Mouse (Mus musculus): ENCODE results near the gene Glis1.

The Glis1 gene

DNA sequence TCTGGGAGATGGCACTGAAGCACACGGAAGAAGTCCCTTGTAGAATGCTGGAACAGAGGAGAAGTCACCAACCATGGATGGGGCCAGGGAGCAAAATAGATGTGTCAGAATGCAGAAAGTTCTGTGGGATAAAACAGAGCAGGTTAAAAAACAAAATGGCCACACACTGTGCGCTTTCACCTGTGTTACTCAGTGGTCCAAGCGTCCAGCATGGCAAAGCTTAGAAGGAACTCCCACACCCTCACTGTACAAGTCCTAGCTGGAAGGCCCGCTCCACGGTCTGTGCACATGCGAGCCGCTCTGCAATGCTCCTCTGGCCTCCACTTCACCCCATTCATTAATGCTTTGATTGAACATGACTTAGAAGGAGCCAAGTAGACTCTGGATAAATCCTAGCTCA lies 81.2 kb downstream of the Glis1 start:
- in situ Hi-C loops (cut with MboI, MseI), result no loop called here

- in situ Hi-C loops (cut with MboI, MseI), result no loop called here
These were observed 84.4 kb downstream of the Glis1 start for GRCm38 (mm10) chr4:107518766-107519165.

DNA sequence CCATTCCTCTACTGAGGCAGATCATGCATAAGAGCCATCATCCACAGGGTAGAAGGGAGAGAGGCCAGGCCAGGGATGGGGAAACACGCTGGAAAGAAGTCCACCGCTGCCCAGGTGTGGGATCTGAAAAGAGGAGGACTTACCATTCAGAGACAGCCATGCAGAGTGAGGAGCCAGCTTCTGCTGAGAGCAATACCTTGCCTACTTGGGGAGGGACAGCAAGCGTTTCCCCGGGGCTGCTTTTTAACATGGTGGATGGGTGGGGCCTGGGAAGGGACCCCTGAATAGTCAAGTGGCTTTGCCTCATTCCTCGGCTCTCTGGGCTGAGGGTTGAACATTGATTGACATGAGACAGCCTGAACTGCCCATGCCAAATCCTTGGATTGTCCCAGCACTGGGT lies 85.7 kb downstream of the Glis1 start:
- in situ Hi-C loops (cut with MboI, MseI), result no loop called here

DNA sequence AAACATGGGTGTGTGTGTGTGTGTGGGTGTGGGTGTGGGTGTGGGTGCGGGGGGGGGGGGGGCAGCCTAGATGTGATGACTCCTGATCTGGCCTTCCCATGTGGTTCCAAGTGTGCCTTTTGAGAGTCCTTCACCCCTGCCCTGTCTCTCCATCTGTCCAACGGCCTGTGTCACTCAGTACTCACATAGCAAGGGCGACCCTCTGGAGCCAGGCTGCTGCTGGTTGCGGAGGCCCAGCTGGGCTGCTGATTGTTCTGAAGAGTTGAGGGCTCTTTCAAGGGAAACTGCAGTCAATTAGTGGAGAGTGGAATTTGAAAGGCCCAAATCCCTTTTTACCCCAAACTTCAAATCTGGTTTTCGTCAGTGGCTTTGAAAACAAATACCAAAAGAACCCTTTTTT lies 86.4 kb downstream of the Glis1 start:
- in situ Hi-C loops (cut with MboI, MseI), result no loop called here

DNA sequence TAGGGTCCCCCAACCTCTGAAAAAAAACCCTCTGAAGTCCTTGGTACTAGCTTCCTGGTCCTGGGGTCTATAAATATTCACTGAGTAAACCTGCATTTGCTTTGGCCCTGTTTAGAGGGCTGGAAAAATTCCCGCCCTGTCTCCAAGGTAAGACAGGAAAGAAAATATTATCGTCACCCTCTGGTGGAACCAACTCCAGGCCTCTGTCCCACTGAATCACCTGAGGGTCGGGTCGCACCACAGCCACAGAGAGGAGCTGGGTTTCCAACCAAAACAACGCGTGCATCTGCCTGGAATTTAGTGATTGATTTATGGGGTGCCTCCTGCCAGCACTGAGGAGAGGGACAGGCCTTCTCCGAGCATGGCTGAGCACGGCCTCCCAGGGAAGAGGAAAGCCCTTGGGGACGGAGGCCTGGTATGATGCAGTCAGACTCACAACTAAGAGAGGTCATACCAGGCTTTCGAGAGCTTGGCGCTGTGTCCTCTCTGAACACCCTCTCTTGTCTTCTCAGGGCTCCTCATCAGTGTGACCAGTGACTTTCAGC lies 89.3 kb downstream of the Glis1 start:
- in situ Hi-C loops (cut with MboI, MseI), result no loop called here

DNA sequence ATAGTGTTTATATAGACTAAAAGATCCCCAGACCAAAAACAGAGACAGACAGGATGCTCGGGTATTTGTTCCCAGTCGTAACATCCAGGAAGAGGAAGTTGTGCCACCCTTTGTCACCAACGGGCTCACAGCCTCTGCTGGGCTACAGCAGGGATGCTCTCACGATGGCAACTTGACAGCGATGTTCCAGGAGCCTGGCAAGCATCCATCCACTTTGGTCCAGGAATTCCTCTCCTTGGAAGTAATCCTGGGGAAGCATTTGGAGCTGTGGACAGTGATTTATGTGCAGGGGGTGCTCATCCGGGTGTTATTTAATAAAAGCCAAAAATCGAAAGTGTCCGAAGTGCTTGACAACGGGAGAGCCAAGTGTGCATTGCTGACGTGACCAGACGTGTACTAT lies 100.7 kb downstream of the Glis1 start:
- in situ Hi-C loops (cut with MboI, MseI), result no loop called here

- in situ Hi-C loops (cut with MboI, MseI), result no loop called here
These were observed 103.7 kb downstream of the Glis1 start for GRCm38 (mm10) chr4:107538116-107538515.

- in situ Hi-C loops (cut with MboI, MseI), result no loop called here
These were observed 104.2 kb downstream of the Glis1 start for GRCm38 (mm10) chr4:107538561-107538960.

DNA sequence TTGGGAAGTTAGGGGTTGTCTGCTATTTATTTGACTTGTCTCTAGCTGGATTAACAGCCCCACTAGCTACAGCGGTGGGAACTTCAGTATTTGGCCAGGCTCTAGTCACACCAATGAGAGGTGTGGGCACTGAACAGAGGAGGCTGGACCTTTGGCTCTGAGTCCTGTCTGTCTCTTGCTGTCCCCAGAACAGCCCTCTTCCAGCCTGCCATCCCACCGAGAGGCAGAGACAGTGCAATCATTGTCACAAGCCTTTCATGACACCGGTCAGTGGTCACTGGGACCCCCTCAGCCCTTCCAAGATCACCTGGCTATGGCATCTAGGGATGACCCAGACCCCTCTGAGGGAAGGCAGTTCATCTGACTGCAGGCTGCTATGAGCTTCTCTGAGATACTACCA lies 104.6 kb downstream of the Glis1 start:
- in situ Hi-C loops (cut with MboI, MseI), result no loop called here

GRCm38 (mm10) chr4:107541821-107542220 lies 107.4 kb downstream of the Glis1 start:
- in situ Hi-C loops (cut with MboI, MseI), result no loop called here

DNA sequence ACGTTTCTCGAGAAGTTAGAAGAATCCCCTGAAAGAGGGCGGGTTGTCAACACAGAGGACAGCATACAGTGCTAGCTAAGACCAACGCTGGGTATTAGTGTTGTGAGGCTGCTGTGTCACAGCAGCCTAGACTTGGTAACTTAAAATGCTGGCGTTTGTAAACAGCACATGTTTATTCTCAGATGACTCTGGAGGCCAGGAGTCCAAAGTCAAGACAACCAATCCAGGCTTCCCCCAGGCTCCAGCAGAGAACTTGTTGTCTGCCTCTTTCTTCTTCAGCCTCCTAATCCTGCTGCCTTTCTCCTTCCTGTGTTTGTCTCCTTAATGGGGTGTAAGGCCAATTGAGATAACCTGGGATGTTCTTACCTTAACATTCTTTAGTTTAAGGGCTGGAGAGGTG lies 110.5 kb downstream of the Glis1 start:
- in situ Hi-C loops (cut with MboI, MseI), result no loop called here

GRCm38 (mm10) chr4:107545726-107546125 lies 111.3 kb downstream of the Glis1 start:
- in situ Hi-C loops (cut with MboI, MseI), result no loop called here

DNA sequence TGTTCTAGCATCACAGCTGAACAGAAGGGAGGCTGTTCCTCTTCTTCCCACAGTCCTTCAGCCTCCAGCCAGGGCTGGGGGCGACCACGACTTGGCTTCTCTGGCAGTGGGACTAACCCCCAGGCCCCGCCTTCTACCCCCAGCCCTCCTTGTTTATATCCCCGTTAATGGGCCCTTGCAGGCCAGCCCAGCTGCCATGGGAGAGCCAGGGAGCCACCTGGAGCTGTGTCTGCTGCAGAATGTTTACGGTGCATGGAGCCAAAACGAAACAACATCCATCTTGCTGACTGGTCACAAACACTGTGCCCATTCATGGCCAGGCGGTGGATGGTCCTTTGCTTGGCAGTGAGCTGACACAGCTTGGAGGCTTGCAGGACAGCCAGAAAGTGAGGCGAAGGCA lies 112.1 kb downstream of the Glis1 start:
- in situ Hi-C loops (cut with MboI, MseI), result no loop called here

GRCm38 (mm10) chr4:107550096-107550495 lies 115.7 kb downstream of the Glis1 start:
- in situ Hi-C loops (cut with MboI, MseI), result no loop called here

GRCm38 (mm10) chr4:107550546-107550945 lies 116.2 kb downstream of the Glis1 start:
- in situ Hi-C loops (cut with MboI, MseI), result no loop called here

DNA sequence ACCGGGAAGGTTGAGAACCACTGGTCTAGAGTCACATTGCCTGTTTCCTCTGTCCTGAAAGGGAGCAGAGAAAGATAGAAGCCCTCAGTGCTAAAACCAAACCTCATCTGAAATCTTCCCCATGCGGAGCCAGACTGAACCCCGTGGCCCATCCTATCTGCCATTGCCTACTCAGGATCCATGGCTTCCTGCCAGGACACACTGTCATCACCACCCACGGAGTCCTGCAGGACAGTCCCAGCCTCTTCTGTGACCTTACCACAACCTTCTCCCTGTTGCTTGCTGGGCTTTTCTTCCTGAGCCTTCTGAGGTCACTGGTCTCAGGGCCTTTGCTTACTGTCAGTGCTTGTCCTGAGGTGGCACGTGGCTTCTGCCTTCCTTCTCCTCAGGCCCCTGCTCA lies 118.3 kb downstream of the Glis1 start:
- in situ Hi-C loops (cut with MboI, MseI), result no loop called here

GRCm38 (mm10) chr4:107553774-107554173 lies 119.4 kb downstream of the Glis1 start:
- in situ Hi-C loops (cut with MboI, MseI), result no loop called here

DNA sequence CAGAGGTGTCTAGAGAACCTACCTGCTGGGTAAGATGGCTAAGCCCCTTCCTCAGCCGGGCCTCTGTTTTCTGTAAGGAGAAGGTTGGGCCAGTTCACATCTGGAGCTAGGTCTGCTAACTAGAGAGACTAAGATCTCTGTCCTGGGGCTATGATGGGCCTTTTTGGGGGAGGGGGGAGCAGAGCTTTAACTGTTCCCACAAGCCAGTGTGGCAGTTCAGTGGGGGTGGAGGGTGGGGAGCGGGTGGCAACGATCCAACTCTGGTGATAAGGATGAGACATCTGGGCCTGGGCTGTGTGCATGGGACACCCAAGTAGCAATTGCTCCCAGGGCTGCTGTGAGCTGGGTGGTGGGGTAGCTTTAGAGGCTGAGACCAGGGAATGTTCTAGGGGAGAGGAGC lies 124.4 kb downstream of the Glis1 start:
- in situ Hi-C loops (cut with MboI, MseI), result no loop called here

DNA sequence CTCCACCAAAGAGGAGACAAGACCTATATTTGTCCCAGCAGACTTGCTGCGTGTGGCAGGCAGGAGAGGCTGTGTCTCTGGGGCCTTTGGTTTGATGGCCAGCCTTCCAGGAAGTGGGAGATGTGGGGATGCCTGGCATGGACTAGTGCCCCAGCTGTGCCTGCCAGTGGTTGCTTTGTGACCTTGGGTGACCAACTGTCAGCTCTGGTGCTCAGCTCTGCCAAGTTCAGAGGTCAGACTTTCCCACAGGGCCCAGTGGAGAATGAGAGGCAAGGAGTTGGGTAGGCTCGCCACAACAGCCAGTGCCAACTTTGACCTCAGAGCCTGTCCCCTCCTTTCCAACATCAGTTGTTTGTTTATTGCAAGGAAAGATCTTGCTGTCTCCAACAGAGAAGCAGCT lies 126.7 kb downstream of the Glis1 start:
- in situ Hi-C loops (cut with MboI, MseI), result no loop called here

- in situ Hi-C loops (cut with MboI, MseI), result no loop called here
These were observed 133.8 kb downstream of the Glis1 start for GRCm38 (mm10) chr4:107568159-107568558.

- in situ Hi-C loops (cut with MboI, MseI), result no loop called here
These were observed 134.6 kb downstream of the Glis1 start for GRCm38 (mm10) chr4:107568881-107569443.

DNA sequence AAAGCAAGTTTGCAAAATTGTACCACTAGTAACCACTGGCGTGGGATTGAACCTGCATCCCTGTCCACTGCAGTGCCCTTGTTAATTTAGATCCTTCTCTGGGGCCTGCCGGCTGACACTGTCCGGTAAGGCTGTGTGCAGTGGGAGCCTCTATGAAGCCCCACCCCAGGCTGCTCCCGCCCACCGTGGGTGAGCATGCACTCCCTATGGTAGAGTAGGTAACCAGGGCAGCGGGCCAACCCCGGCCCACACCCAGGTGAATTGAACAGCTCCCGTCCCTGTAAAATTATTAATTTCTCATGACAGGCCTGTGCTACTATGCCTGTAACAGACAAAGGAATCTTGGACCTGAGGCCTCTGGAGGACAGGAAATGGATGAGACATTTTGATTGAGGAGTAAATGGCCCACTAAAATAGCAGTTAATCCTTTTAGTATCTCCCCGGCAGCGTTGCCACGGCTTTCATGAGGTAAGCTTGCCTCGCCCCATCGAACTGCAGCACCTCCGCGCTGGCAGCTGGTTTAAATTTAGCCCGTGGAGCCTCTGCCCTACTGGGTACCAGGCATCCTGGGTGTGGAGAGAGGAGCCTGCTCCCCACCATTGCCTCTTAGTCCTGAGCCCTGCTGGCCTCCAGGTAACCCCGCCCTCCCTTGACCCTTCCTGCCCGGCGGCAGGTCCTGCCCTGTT lies 136.1 kb downstream of the Glis1 start:
- in situ Hi-C loops (cut with MboI, MseI), result no loop called here

DNA sequence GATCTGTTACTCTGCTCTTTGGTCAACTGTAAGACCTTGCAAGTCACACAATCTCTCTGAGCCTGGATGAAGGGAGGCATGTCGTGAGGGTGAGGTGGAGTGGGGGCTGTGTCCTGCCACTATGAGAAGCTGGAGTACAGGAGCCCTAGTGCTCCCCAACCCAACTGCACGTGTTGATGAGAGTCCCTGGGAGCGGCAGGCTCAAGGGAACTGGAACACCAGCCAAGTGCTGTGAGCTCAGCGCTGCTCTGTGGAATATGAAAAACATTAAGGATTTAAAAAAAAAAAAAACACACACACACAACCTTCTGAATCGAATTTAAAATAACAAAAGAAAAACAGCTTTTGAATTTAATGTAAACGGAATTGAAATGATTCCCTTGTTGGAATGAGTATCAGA lies 141.4 kb downstream of the Glis1 start:
- in situ Hi-C loops (cut with MboI, MseI), result no loop called here

DNA sequence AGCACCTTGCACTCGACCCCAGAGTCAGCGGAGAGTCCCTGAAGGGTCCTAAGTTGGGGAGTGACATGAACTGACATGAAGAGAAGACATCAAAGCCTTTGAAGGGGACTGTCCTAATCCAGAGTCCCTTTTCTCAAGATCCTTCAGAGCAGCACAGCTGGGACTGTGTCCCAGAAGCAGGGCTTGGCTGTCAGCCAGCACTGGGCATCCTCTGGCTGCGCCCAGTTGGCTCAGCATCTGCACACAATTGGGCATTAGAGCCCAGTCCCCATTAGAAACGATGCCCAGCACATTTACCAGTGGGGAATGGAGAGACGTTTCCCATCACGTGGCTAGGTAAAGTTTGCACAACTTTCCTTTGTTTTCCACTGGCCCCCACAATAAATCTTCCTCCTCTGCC lies 142.4 kb downstream of the Glis1 start:
- in situ Hi-C loops (cut with MboI, MseI), result no loop called here
